Mouse (Mus musculus) frontal cortex, postnatal 25 days (tissue): ENCODE results near the gene Ano6.

Experiments
- DNase-seq, 2 experiments: peaks; one replicate each; pipeline ENCODE4 v3.0.0; 2022; ENCODE audit warnings: low spot score in 2 of 2

Ano6 gene

DNA sequence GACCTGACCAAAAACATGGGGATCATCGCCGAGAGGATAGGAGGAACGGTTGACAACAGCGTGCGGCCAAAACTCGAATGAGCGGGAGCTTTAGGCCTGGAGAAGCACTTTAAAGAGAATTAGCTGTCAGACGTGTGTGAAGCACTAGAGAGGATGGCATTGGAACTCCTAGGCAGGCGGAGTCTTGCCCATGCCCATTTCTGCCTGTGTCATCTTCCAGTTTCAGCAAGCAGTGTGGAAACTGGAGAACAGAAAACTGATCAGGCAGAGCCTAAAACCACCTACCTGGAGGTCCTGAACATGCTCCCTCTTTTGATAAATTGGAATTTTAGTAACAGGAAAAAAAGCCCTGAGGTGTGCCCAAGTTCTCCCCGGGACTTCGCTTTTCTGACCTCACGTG lies 182.0 kb downstream of the Ano6 start:
- DNase-seq = no peak

DNA sequence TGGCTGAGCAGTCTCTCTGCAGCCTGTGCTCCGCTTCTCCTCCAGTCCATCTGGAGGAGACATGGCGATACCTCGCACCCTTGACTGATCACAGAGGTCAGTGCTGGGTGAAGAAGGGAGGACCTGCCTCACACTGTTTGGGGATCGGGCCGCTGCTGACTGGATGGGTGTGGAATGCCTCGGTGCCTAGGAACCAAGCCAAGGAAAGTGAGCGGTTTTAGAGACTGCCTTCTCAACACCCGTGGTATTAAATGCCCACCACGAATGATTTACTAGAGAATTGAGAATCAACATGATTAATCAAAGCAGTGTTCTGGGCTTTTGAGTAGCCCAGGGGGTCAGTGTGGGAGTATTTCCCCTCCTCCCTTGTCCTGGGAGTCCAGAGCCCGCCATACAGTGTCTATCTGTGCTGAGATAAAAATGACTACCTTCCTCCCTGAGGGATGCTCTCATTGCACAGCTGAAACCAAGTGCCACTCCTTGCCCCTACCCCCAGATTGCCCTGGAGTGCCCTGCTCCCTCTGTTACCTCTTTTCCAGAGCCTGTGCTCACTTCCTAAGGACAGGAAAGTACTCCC lies 183.5 kb downstream of the Ano6 start:
- no peak for DNase-seq

DNA sequence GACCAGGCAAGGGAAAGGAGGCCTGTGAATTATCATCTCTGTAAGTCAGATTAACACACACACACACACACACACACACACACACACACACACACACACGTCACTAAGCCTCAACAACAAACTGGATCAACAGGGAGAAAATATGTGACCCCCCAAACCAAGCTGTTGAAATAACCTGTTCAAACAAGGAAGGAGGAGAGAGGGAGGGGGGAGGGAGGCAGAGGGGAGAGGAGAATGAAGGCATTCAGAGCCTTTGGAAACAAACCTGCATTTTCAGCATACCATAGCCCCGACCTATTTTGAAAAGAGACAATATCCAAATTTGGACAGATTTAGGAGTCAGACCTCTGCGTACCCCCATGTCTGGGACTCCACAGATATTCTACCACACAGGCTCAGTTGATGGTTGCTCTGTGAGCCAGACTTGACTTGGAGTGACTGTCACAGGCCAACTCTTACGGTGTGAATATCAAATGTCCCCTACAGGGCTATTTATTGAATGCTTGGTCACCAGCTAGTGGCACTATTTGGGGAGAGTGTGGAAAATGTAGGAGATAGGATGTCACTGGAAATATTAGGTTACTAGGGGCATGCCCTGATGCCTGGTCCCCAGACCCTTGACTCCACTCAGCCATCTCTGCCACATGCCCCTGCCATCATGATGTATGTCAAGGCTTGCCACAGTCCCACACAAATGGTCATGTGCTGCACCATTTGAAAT lies 185.7 kb downstream of the Ano6 start:
- DNase-seq = no peak

DNA sequence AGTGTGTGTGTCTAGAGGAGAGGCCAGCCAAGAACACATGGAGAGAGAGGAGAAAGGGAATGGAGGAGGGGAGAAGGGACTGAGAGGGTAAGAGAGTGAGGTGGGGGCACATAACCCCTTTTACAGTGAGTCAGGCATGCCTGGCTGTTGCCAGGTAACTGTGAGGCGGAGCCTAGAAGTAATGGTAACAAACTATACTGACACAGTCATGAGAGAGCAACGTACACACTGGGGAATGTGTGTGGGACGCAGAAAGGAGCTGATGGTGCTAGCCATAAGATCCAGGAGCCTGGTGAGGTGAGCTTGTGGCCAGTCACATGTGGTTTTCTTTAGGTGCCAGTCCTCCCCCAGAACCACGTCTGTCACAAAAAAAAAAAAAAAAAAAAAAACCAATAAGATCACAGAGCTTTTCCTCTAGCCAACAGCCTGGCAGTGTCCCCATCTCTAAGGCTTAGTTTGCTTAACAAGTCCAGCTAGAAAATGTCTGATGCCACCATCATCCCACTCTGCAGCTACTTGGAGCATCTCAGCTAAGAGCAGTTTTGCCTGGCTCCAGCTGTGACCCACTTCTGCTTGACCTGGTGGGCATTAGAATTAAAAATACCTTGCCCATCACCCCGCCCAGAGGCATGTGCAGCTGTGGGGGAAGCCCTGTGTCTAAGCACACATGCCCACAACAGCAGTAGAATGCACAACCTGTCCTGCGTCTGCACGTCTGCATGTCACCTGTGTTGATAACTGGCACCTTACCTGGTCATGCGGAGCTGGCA lies 186.7 kb downstream of the Ano6 start:
- no peak for DNase-seq

DNA sequence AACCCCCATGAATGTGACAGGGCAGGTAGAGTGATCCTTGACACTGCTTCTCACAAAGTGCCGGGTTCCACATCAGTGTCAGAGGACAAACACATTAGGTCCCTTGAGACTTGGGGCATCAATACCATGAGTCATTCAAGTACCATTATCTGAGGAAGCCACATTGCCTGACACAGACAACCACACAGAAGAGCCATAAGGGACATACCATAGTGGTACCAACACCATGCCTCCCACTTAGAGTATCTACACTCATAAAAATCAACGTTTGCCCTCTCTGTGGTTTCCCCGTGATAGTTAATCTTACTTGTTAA lies 187.3 kb downstream of the Ano6 start:
- DNase-seq = no peak

DNA sequence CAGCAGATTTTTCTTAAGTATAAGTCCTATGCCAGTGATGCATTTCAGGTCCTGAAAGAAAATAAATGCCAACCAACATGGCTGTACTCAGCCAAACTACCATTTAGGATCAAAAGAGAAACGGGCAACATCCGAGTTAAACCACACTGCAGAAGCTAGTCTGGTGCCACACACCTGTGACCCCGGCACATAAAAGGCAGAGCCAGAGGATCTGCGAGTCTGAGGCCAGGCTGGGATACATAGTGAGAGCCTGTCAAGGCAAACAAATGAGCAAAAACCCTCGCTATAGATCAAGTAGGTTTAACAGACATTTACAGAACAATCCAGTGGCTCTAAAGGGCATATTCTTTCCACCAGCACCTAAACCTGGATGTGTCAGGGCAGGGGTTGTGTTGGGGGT lies 190.0 kb downstream of the Ano6 start:
- no peak for DNase-seq

DNA sequence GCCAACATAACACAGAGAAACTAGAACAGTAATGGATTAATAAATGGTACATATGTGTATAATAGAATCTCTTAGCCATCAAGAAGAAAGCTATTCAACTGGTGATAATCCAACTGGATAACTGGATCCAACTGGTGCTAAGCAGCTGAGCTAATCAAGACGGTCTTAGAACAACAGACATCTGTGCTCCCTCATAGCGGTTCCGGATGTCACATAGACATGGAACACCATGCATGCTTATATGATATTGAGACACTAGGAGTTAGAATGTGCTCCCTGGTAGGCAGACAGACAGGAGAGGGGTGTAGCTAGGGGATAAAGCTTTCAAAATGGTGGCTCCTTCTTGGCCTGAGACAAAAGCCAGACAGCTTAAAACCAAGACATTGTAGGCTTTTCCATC lies 197.3 kb downstream of the Ano6 start:
- no peak for DNase-seq

DNA sequence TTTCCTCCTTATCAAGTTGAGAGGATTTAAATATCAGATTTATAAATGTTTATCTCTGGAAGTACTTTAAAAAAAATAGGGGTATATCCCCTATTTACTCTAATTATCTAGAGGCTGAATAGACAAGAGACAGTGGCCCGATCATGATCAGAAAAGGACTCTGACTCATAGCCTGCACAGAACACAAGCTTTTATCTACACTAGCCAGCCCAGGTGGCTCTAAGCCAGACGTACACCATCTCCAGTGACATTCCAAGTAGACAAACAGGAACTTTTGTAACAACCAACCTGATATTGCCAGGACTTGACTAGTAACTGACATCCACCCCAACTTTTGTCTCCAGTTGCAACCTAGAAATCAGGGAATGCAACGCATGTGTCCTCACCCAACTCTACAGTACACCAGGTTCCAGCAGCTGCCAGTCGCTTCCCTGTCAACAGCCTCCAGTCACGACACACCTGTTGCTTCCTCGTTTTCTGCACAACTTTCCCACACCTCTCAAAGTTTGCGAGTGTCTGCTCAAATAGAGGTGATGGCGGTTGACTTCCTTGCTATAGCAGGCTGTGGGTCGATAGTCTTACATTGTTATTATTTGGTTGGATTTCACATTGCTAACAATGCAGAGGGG lies 199.0 kb downstream of the Ano6 start:
- no peak for DNase-seq

DNA sequence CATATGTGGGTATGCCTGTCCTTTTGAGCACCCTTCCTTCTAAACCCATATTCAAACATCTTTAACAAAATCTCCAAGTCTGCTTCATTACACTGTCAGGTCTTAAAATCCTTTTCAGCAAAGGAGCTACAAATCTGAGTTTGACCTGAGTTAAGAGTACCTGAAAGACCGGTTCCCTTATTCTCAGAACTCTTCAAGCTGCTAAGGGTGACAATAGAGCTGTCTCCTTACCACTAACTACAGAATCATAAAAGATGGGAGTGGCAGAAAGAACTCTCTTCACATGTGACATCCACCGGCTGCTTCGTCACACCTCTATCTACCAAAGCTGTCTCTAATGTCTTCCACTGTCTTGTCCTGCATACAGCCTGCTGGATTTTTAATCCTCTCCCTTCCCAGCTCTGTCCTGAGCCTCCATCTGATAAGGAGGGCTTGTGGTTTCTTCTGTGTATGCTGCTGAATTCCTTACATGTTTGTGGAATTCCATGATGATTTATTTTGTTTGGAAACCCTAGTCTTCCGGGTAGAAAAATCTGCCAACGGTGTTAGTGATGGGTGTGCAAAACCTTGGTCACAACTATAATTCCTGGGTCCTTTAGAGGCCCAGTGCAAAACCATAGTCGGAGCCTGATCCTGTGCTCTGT lies 212.4 kb downstream of the Ano6 start:
- DNase-seq = no peak

DNA sequence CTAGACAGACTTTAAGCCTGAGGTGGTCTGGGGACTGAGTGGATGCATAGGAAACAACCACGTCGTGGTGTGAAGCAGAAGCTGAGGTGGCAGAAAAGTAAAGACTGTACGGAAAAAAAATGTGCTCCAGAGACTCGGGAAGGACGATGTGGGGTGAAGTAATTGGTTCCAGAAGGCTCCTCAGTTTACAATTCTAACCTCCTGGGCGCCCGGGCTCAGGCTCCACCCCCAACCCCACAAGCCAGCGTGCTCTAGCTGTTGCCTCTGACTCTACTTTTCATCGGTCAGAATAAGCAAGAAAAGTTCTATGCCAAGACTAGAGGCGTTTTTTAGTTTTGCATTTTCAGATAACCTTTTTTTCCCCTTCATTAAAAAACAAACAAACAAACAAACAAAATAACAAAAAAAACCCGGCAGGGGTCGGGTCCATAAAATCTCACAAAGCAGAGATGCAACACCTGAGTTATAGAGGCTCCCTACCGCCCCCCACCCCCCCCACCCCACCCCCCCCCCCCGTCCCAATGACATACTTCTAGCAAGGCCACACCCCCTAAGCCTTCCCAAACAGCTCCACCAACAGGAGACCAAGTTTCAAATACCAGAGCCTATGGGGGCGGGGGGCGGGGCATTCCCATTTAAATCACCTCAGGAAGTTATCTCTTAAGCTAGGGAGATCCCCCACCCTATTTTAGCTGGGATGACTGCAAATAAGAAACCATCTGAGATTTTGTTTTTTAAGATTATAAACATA lies 221.2 kb downstream of the Ano6 start:
- no peak for DNase-seq

DNA sequence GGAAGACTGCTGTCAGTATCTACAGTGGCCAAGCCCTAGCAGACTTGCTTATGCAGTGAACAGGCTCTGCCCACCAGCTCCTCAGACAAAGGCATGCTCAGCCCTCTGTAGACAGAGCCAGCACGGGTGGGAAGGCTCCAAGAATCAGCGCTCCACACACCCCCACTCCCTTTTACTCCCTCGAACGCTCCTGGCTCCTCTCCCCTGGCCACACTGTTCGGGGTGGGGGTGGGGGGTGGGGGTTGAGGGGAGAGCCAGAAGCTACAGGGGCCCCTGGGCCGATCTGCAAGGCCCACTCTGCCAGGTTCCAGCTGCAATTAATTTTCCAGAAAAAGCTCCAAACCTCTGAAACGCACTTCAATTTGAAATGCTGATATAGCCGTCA lies 221.7 kb downstream of the Ano6 start:
- no peak for DNase-seq

DNA sequence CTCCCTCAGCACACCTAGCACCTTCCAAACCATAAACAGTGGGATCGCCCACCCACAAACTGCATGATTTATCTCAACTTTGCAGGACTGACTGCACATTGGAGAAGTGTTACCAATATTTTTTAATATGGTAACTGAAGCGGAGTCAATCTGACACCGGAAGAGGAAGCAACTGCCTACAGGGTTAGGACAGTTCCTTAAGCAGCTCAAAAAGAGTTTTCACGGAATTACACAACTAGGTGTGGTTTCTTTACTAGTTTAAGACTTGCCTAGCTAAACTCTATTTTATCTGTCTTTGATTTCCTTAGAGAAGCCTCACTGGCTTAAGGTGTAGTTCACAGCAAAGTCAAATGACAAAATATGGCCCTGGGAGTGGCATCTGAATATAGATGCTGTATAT lies 223.9 kb downstream of the Ano6 start:
- no peak for DNase-seq

DNA sequence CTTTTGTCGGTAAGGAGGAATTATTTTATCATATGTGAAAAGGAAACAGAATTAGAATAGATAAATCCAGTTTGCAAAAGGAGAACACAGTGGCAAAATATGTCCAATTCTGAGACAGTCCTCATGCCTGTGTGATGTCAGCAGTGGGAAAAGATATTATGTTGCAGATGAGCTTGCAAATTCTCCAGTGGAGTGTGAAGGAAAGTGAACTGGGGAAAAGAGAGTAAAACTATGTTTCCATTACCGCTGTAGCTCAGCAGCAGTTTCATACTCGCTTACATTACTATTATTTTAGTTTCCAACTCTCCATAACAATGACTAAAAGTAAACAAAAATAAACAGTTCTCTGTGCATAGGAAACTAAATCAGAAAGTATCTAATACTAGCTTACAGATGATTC lies 229.8 kb downstream of the Ano6 start:
- DNase-seq = no peak

DNA sequence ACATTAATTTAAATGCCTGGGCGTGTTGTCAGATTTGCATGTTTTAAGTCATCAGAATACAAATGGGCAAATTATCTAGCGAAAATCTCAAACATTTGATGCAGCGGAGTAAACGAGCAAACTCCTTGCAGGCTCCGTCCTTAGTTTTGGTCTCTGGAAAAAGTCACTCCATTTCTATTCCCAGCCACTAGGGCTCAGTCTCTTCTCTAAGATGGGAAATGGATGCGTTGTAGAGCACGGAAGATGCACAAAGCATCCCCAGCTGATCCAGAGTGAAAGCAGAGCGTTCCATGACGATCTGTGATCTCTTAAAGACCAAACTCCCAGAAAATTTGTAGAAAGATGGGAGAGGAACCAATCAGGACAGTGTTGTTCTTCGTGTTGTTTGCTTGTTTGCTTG lies 230.9 kb downstream of the Ano6 start:
- DNase-seq = peak in 1 of 2 experiments; percentile 7
